Mouse (Mus musculus): Measurements from ENCODE around the gene Id1. TPM values are rescaled to one million over a fixed set of nuclear protein-coding genes. Genes with fewer than 3 reads are reported as not detected.

Gene Id1
- polyA plus RNA-seq, 1 experiment from 2014 or later, result 168 TPM

DNA sequence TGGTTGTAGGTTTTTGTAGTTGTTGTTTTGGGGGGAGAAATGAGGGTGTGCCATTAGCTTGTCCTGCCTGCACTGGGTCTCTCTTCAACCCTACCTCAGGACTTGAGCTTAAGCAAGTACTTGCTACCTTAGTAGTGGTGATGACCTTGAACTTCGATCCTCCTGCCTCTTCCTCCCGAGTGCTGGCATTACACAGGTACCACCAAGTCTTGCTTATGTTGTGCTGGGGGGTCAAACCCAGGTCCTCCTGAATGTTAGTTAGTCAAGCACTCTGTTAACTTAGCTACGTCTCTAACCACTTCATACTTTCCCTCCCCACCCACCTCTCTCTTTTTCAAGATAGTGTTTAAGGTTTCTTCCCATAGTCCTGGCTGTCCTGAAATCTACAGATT lies 11.7 kb upstream of the Id1 start:
- WGBS, result 65% methylated on average over 3 of the region's 3 CpGs

DNA sequence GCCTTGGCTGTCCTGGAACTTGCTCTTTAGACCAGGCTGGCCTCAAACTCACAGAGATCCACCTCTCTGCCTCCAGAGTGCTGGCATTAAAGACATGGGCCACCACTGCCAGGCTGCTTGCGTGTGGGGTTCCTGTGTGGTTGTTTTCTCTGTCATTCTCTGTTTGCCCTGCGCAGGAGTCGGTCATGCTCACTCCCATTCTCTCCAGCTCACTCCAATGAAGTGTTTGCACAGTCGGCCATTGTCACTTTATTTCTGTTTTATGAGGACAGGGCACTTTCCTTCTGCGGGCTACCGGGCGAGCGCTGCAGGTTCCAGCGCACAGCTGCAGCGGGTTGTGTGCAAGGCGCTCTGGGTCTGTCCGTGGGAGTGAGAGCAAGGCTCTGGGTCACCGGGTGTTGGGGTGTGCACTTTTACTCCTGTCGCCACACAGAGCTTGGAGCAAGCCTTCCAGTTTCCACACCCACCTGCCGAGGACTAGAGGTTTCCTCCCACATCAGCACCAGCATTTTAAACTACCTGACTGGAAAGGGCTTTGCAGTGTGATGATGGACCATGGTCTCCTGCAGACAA lies 10.8 kb upstream of the Id1 start:
- no peak overlapping the region for H3K4me3 ChIP-seq
- no peak for ATAC-seq (ENCODE audit: insufficient number of reproducible peaks, low FRiP score, low TSS enrichment, low read depth)
- WGBS, result 52% methylated on average over 15 of the region's 15 CpGs
- no peak overlapping the region for H3K4me2 ChIP-seq
- no peak overlapping the region for H3K27ac ChIP-seq
- no peak overlapping the region for H3K9ac ChIP-seq
- no peaks in the 10 kb centered on the region for H3K36me3 ChIP-seq
- H3K4me1 ChIP-seq, result peaks cover 53% of the 10 kb centered on the region
- no peaks in the 10 kb centered on the region for H3K9me3 ChIP-seq
- no peaks in the 10 kb centered on the region for H3K27me3 ChIP-seq

More for the DNA sequence above, 11.7 kb upstream of the Id1 start:
- Histone ChIP-seq H3K27me3 (no peaks in the 10 kb centered on the region), H3K27ac (no peak overlapping the region), H3K4me1 (peaks cover 44% of the 10 kb centered on the region), H3K4me3 (peak overlapping the region; percentile 32), H3K4me2 (peak overlapping the region; percentile 56), H3K36me3 (no peaks in the 10 kb centered on the region), H3K9me3 (no peaks in the 10 kb centered on the region), H3K9ac (0 out of 2 replicates have a peak overlapping the region, but pooled peaks have one; percentile 15)
- no peak for ATAC-seq (ENCODE audit: insufficient number of reproducible peaks, low FRiP score, low TSS enrichment, low read depth)

DNA sequence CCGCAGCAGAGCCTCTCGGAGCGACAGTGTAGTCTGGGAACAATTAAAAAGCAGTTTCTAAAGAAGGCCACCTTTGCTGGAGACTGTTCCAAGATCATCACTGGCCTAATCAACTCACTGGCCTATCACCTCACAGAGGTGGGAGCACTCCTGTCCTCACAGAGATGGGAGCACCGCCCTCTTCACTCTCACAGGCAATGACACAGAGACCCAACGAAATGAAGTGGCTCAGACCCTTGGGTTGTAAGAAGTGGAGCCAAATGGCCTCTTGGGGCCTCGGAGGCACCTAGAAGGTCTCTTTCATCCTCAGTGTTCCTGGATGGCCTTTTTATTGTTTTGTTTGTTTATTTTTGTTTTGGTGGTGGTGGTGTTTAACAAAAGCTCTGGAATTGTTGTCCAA lies 9.8 kb upstream of the Id1 start:
- Histone ChIP-seq H3K27ac (0 out of 2 replicates have a peak overlapping the region, but pooled peaks have one; percentile 88), H3K36me3 (no peaks in the 10 kb centered on the region), H3K9me3 (no peaks in the 10 kb centered on the region), H3K4me2 (no peak overlapping the region), H3K4me3 (no peak overlapping the region), H3K4me1 (peaks cover 60% of the 10 kb centered on the region), H3K27me3 (no peaks in the 10 kb centered on the region), H3K9ac (no peak overlapping the region)
- WGBS, result 76% methylated on average over 6 of the region's 6 CpGs
- ATAC-seq (ENCODE audit: insufficient number of reproducible peaks, low FRiP score, low TSS enrichment, low read depth), result no peak

DNA sequence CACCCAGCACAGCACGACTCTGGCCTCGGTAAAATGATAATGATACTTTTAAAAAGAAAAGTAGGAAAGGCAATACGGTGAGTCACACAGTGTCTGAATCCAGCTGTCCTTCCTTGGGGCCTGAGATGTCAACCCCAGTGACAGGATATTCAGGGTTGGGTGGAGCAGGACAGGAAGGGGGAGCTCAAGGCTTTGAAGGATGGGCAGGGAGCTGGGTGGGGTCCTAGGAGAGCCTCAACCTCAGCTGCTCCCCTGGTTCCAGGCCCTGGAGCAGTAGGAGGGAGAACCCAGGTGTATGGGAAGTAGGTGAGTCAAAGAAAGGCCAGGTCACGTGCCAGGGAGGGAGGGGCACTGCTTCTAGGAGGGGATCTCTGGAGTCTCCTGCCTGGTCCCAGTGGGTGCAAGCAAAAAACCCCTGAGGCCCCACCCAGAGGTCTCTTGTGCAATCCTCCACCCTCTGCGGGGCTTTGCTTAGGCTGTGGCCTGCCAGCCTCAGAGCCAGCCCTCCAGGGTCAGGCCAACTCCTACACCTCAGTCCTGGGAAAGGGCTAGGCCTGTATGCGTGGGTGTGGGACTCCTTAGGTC lies 9.2 kb upstream of the Id1 start:
- Histone ChIP-seq H3K27ac (peak overlapping the region; percentile 88), H3K4me1 (peaks cover 62% of the 10 kb centered on the region), H3K9me3 (no peaks in the 10 kb centered on the region), H3K36me3 (no peaks in the 10 kb centered on the region), H3K9ac (no peak overlapping the region), H3K4me3 (no peak overlapping the region), H3K27me3 (no peaks in the 10 kb centered on the region), H3K4me2 (no peak overlapping the region)
- no peak for ATAC-seq (ENCODE audit: insufficient number of reproducible peaks, low FRiP score, low TSS enrichment, low read depth)
- 48% methylated on average over 6 of the region's 6 CpGs for WGBS

DNA sequence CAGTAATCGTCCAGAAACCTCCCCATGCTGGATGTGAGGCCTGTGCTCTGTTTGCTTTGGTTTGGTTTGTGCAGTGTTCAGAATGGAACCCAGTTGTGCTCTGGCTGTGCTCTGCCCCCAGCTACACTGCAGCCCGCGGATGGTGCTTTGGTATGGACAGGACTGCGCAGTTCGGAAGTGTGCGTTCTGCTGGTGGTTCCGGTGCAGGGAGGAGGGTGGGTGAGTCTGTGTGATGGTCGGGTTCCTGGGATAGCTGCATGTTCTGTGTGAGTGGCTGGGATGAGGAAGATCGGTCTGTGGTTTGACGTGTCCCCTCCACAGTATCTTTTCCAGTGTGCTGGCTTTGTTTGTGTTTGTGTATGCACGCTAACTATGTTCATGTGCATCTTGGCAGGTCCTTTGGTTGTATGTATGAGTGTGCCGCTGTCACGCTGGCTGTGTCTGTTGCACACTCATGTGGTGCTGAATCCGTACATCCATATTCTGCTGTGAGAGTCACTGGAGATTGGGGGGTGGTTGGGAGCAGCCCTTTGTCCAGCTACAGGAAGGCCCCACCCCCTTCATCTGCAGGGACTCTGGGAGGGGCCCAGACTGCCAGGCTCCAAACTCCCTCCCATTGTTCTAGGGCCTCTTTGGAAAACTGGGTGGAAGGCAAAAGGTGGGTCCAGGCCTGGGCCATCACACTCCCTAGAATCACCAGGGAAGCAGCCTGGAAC lies 8.1 kb upstream of the Id1 start:
- Histone ChIP-seq H3K4me2 (no peak overlapping the region), H3K27me3 (no peaks in the 10 kb centered on the region), H3K9ac (no peak overlapping the region), H3K36me3 (no peaks in the 10 kb centered on the region), H3K4me3 (no peak overlapping the region), H3K4me1 (peaks cover 69% of the 10 kb centered on the region), H3K27ac (peak overlapping the region; percentile 88), H3K9me3 (no peaks in the 10 kb centered on the region)
- WGBS, result 78% methylated on average over 14 of the region's 14 CpGs
- ATAC-seq (ENCODE audit: insufficient number of reproducible peaks, low FRiP score, low TSS enrichment, low read depth), result no peak

DNA sequence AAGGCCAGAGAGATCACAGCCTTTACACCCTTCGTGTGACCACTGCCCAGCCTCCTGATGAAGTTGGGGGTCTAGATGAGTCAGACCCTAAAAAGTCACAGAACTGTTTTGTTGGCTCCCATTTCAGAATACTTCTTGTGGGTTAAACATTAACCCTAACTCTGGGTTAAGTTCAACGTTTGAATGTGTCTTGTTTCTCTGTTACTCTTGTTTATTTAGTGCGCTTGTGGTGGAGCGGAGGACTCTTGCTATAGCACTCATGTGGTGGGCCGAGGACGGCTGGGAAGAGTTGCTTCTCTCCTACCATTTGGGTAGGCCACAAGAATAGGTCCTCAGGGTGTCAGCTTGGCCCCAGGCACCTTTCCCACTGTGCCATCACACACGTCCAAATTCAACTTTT lies 7.5 kb upstream of the Id1 start:
- no peak overlapping the region for H3K4me3 ChIP-seq
- H3K4me2 ChIP-seq, result no peak overlapping the region
- ATAC-seq (ENCODE audit: insufficient number of reproducible peaks, low FRiP score, low TSS enrichment, low read depth), result no peak
- peak overlapping the region; percentile 88 for H3K27ac ChIP-seq
- H3K36me3 ChIP-seq, result no peaks in the 10 kb centered on the region
- H3K9me3 ChIP-seq, result no peaks in the 10 kb centered on the region
- no peak overlapping the region for H3K9ac ChIP-seq
- no peaks in the 10 kb centered on the region for H3K27me3 ChIP-seq
- H3K4me1 ChIP-seq, result peaks cover 68% of the 10 kb centered on the region
- WGBS, result 75% methylated on average over 7 of the region's 7 CpGs

DNA sequence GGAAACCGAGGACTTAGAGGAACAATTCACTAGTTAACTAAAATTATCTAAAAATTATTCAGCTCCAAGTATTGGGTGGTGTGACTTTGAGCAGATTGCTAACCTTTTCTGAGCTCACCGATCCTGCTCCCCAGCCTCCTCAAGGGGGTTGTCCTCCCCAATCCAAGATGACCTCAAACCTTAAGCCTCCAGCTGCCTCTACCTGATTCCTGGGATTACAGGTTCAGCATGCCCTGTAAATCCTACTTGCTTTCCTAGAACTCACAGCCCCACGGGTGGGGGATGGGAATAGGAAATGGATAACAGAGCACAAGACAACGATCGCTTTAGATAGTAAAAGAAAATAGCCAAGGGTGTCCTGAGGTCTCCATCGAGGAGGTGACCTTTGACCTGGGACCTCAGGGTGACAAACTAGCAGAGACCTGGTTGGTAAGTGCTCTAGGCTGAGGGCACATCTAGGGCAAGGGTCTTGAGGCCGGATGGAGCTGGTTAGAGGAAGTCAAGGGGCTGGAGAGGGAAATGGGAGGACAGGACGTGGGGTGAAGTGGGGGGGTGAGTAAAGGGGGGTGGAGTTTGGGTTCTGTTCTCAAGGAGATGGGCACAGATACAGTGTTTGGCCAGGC lies 6.9 kb upstream of the Id1 start:
- Histone ChIP-seq H3K4me1 (peaks cover 65% of the 10 kb centered on the region), H3K4me3 (no peak overlapping the region), H3K9me3 (no peaks in the 10 kb centered on the region), H3K27ac (peak overlapping the region; percentile 88), H3K36me3 (no peaks in the 10 kb centered on the region), H3K9ac (no peak overlapping the region), H3K4me2 (0 out of 2 replicates have a peak overlapping the region, but pooled peaks have one; percentile 11), H3K27me3 (no peaks in the 10 kb centered on the region)
- no peak for ATAC-seq (ENCODE audit: insufficient number of reproducible peaks, low FRiP score, low TSS enrichment, low read depth)
- WGBS, result 18% methylated on average over 8 of the region's 8 CpGs

DNA sequence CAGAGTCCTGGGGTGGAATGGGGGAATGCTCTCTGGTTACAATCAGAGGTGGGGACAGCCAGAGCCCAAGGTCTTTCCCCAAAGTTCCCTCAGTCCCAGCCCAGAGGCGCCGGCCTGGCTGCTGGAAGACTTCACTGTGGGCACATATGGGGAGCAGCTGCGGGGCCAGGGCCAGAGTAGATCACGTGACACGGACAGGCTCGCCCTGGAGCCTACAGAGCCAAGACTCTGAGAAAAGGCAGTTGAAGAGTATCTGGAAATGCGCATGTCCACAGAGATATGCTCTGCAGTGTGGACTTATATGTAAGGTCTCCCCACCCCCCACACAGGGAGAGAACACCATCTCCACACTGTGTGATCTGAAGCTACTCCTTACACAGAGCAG lies 6.4 kb upstream of the Id1 start:
- no peaks in the 10 kb centered on the region for H3K9me3 ChIP-seq
- H3K4me2 ChIP-seq, result 0 out of 2 replicates have a peak overlapping the region, but pooled peaks have one; percentile 11
- H3K4me3 ChIP-seq, result no peak overlapping the region
- H3K4me1 ChIP-seq, result peaks cover 65% of the 10 kb centered on the region
- H3K9ac ChIP-seq, result no peak overlapping the region
- peak; percentile 83 for ATAC-seq (ENCODE audit: insufficient number of reproducible peaks, low FRiP score, low TSS enrichment, low read depth)
- H3K27ac ChIP-seq, result peak overlapping the region; percentile 88
- H3K27me3 ChIP-seq, result no peaks in the 10 kb centered on the region
- 15% methylated on average over 7 of the region's 7 CpGs for WGBS
- H3K36me3 ChIP-seq, result no peaks in the 10 kb centered on the region

DNA sequence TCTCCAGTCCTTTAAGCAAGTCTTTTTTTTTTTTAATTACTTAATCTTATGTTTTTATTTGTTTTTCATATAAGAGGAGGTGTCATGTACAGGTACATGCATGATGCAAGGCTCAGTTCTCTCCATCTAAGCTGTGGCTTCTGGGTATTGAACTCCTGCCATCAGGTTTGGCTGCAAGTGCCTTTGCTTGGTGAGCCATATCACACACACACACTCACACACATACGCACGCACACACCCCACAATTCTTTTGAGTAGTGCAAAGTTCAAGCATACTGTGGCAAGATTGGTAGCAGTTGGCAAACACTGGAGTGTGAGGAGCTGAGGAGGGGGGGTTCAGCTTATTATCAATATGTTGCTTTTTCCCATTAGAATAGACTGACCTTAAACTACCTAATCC lies 2.9 kb upstream of the Id1 start:
- H3K27me3 ChIP-seq, result no peaks in the 10 kb centered on the region
- no peak overlapping the region for H3K9ac ChIP-seq
- H3K36me3 ChIP-seq, result no peaks in the 10 kb centered on the region
- no peak overlapping the region for H3K4me2 ChIP-seq
- H3K4me3 ChIP-seq, result no peak overlapping the region
- peaks cover 64% of the 10 kb centered on the region for H3K4me1 ChIP-seq
- WGBS, result 93% methylated on average over 2 of the region's 2 CpGs
- no peak for ATAC-seq (ENCODE audit: insufficient number of reproducible peaks, low FRiP score, low TSS enrichment, low read depth)
- H3K9me3 ChIP-seq, result no peaks in the 10 kb centered on the region
- no peak overlapping the region for H3K27ac ChIP-seq

DNA sequence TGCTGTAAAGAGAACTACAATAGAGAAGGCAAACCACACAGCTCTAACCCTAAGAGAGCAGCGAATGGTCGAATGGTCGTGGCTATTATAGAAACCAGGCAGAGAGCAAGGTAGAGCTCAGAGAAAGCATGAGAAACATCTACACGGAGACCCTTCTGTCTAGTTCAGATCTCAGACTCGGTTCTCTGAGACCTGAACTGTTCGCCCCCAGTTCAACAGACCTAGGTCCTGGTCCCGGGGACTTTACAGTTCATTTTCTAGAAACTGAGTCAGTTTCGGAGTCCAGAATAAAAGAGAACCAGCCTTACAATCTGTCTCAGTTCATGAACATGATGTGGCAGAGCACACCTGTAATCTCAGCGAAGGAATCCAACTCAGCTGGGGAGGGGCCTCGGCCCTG lies 1.6 kb upstream of the Id1 start:
- ATAC-seq (ENCODE audit: insufficient number of reproducible peaks, low FRiP score, low TSS enrichment, low read depth), result no peak
- peak overlapping the region; percentile 82 for H3K4me2 ChIP-seq
- peaks cover 63% of the 10 kb centered on the region for H3K4me1 ChIP-seq
- no peak overlapping the region for H3K9ac ChIP-seq
- H3K4me3 ChIP-seq, result peak overlapping the region; percentile 79
- no peaks in the 10 kb centered on the region for H3K27me3 ChIP-seq
- no peaks in the 10 kb centered on the region for H3K36me3 ChIP-seq
- no peaks in the 10 kb centered on the region for H3K9me3 ChIP-seq
- 10% methylated on average over 10 of the region's 10 CpGs for WGBS
- H3K27ac ChIP-seq, result peak overlapping the region; percentile 94

DNA sequence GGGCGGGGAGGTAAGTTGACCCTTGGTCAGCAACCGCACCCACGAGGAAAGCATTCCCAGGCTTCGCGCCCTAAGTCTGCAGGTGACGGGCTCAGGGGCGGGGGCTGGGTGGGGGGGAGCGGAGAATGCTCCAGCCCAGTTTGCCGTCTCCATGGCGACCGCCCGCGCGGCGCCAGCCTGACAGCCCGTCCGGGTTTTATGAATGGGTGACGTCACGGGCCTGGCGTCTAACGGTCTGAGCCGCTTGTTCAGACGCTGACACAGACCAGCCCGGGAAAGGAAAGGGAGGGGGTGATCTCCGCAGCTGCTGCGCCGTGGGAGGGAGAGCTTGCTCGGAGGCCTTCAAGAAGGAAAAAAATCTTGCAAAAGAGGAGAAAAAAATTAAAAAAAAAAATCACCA lies 1.1 kb upstream of the Id1 start:
- no peak overlapping the region for H3K9ac ChIP-seq
- H3K36me3 ChIP-seq, result no peaks in the 10 kb centered on the region
- under 1% methylated on average over 28 of the region's 28 CpGs for WGBS
- H3K4me1 ChIP-seq, result peaks cover 63% of the 10 kb centered on the region
- H3K27me3 ChIP-seq, result no peaks in the 10 kb centered on the region
- H3K27ac ChIP-seq, result peak overlapping the region; percentile 94
- no peaks in the 10 kb centered on the region for H3K9me3 ChIP-seq
- peak overlapping the region; percentile 82 for H3K4me2 ChIP-seq
- ATAC-seq (ENCODE audit: insufficient number of reproducible peaks, low FRiP score, low TSS enrichment, low read depth), result peak; percentile 83
- peak overlapping the region; percentile 79 for H3K4me3 ChIP-seq

DNA sequence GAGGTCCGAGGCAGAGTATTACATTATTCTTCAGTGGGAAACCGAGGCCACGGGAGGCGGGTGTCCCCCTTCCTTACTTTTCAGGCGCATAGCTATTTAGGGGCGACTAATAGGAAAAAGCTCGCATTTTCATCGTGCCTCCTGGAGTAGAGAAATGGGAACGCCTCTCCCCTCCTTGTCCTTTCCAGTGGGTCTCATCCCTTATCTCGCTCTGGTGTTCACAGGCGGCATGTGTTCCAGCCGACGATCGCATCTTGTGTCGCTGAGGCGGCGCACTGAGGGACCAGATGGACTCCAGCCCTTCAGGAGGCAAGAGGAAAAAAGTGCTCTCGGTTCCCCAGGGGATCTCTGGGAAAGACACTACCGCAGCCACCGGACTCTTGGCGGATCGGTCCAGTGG lies 697 bp downstream of the Id1 start:
- no peak for ATAC-seq (ENCODE audit: insufficient number of reproducible peaks, low FRiP score, low TSS enrichment, low read depth)
- Histone ChIP-seq H3K9ac (peak overlapping the region; percentile 85), H3K4me2 (peak overlapping the region; percentile 82), H3K4me3 (peak overlapping the region; percentile 79), H3K36me3 (no peaks in the 10 kb centered on the region), H3K4me1 (peaks cover 69% of the 10 kb centered on the region), H3K27me3 (no peaks in the 10 kb centered on the region), H3K9me3 (no peaks in the 10 kb centered on the region), H3K27ac (peak overlapping the region; percentile 94)
- 0% methylated on average over 22 of the region's 22 CpGs for WGBS

Measured in limb, embryonic 15.5 days (tissue).